Mouse (Mus musculus): Measurements from ENCODE around the gene Agrp. TPM values are rescaled to one million over a fixed set of nuclear protein-coding genes. Genes with fewer than 3 reads are reported as not detected.

Agrp gene
- polyA plus RNA-seq, 1 experiment: 1.7 TPM

- Histone ChIP-seq H3K4me3 (replicated peaks; ENCODE audit: extremely low read depth, low read depth, low read length) (no peak overlapping the region), H3K4me1 (ENCODE audit: control insufficient read depth, insufficient read depth, low read length) (peaks cover 7% of the 10 kb centered on the region; the same call in 1 of the 2 replicates)
- no peak for DNase-seq
- WGBS: 44% methylated on average over 3 of the region's 3 CpGs
- TF ChIP-seq POLR2A (IDR thresholded peaks at IDR 0.05; ENCODE audit: borderline replicate concordance, extremely low read depth, low read depth, low read length): no peak
Observed at GRCm38 (mm10) chr8:105624401-105624800, 12.8 kb downstream of the Agrp start.

- 56% methylated on average over 7 of the region's 7 CpGs for WGBS
- no peak for TF ChIP-seq CTCF (IDR thresholded peaks at IDR 0.05; ENCODE audit: insufficient read depth, low read length)
- TF ChIP-seq POLR2A (IDR thresholded peaks at IDR 0.05; ENCODE audit: borderline replicate concordance, extremely low read depth, low read depth, low read length): no peak
- H3K4me1 ChIP-seq (ENCODE audit: control insufficient read depth, insufficient read depth, low read length): peaks cover 7% of the 10 kb centered on the region; the same call in 1 of the 2 replicates
- no peak overlapping the region for H3K4me3 ChIP-seq (replicated peaks; ENCODE audit: extremely low read depth, low read depth, low read length)
- DNase-seq: no peak
Observed at GRCm38 (mm10) chr8:105623679-105624245, 13.4 kb downstream of the Agrp start.

DNA sequence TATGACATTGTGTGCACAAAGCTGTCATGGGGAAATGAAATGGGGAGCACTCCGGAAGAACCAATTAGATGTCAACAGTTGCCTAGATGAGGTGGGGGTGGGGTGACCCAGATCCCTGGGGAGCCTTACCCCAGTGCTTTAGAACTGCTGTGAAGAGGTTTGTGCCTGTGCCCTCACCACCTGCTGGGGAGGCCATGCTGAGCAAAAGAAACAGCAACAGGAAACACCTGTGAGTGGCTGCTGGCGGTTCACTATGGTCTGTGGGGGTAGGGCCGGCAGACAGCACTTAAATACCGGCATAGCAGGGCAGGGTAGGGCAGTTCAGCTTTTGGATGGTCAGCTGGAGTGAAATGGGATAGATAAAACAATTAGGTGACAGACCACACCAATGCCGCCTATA lies 14.1 kb downstream of the Agrp start:
- 31% methylated on average over 5 of the region's 5 CpGs for WGBS
- TF ChIP-seq POLR2A (IDR thresholded peaks at IDR 0.05; ENCODE audit: borderline replicate concordance, extremely low read depth, low read depth, low read length) (no peak), CTCF (IDR thresholded peaks at IDR 0.05; ENCODE audit: insufficient read depth, low read length) (no peak)
- Histone ChIP-seq H3K4me3 (replicated peaks; ENCODE audit: extremely low read depth, low read depth, low read length) (no peak overlapping the region), H3K4me1 (ENCODE audit: control insufficient read depth, insufficient read depth, low read length) (peaks cover 7% of the 10 kb centered on the region; the same call in 1 of the 2 replicates)
- DNase-seq: no peak

- TF ChIP-seq POLR2A (IDR thresholded peaks at IDR 0.05; ENCODE audit: borderline replicate concordance, extremely low read depth, low read depth, low read length) (peak; percentile 42; the same call in 1 of the 2 replicates), CTCF (IDR thresholded peaks at IDR 0.05; ENCODE audit: insufficient read depth, low read length) (peak; percentile 97)
- H3K4me1 ChIP-seq (ENCODE audit: control insufficient read depth, insufficient read depth, low read length): peaks cover 7% of the 10 kb centered on the region; the same call in 1 of the 2 replicates
- 5% methylated on average over 8 of the region's 8 CpGs for WGBS
- DNase-seq: peak; percentile 92
- no peak overlapping the region for H3K4me3 ChIP-seq (replicated peaks; ENCODE audit: extremely low read depth, low read depth, low read length)
Observed at GRCm38 (mm10) chr8:105622421-105622920, 14.7 kb downstream of the Agrp start.

DNA sequence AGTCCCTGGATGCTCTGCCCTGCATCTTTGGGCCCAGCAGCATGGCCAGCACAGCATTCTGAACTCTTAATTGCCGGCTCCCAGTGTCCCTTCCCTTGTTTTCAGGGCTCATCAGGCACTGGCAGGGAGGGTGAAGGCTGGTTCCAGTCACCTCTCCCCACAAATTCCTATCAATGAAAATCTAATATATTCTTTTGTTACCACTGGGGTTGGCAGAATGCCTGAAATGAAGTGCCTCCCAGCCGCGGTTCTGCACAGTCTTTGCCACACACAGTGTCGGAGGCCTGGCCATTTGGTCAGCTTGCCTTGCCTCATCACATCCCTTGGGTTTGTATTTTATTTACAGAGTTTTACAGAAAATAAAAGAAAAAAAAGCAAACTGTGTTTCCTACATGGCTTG lies 15.4 kb downstream of the Agrp start:
- DNase-seq: no peak
- WGBS: 42% methylated on average over 4 of the region's 4 CpGs
- no peak for TF ChIP-seq POLR2A (IDR thresholded peaks at IDR 0.05; ENCODE audit: borderline replicate concordance, extremely low read depth, low read depth, low read length)
- no peak for TF ChIP-seq CTCF (IDR thresholded peaks at IDR 0.05; ENCODE audit: insufficient read depth, low read length)
- Histone ChIP-seq H3K4me3 (replicated peaks; ENCODE audit: extremely low read depth, low read depth, low read length) (no peak overlapping the region), H3K4me1 (ENCODE audit: control insufficient read depth, insufficient read depth, low read length) (peaks cover 7% of the 10 kb centered on the region; the same call in 1 of the 2 replicates)

GRCm38 (mm10) chr8:105620946-105621720 lies 16.1 kb downstream of the Agrp start:
- no peak for DNase-seq
- Histone ChIP-seq H3K4me3 (replicated peaks; ENCODE audit: extremely low read depth, low read depth, low read length) (no peak overlapping the region), H3K4me1 (ENCODE audit: control insufficient read depth, insufficient read depth, low read length) (peaks cover 7% of the 10 kb centered on the region; the same call in 1 of the 2 replicates)
- WGBS: 86% methylated on average over 21 of the region's 21 CpGs
- TF ChIP-seq POLR2A (IDR thresholded peaks at IDR 0.05; ENCODE audit: borderline replicate concordance, extremely low read depth, low read depth, low read length) (no peak), CTCF (IDR thresholded peaks at IDR 0.05; ENCODE audit: insufficient read depth, low read length) (no peak)

GRCm38 (mm10) chr8:105620211-105620610 lies 17.0 kb downstream of the Agrp start:
- Histone ChIP-seq H3K4me1 (ENCODE audit: control insufficient read depth, insufficient read depth, low read length) (peaks cover 7% of the 10 kb centered on the region; the same call in 1 of the 2 replicates), H3K4me3 (replicated peaks; ENCODE audit: extremely low read depth, low read depth, low read length) (no peak overlapping the region)
- WGBS: 76% methylated on average over 19 of the region's 19 CpGs
- DNase-seq: no peak
- TF ChIP-seq POLR2A (IDR thresholded peaks at IDR 0.05; ENCODE audit: borderline replicate concordance, extremely low read depth, low read depth, low read length) (no peak), CTCF (IDR thresholded peaks at IDR 0.05; ENCODE audit: insufficient read depth, low read length) (no peak)

- WGBS: 92% methylated on average over 19 of the region's 19 CpGs
- peaks cover 7% of the 10 kb centered on the region; the same call in 1 of the 2 replicates for H3K4me1 ChIP-seq (ENCODE audit: control insufficient read depth, insufficient read depth, low read length)
- H3K4me3 ChIP-seq (replicated peaks; ENCODE audit: extremely low read depth, low read depth, low read length): no peak overlapping the region
- TF ChIP-seq POLR2A (IDR thresholded peaks at IDR 0.05; ENCODE audit: borderline replicate concordance, extremely low read depth, low read depth, low read length) (no peak), CTCF (IDR thresholded peaks at IDR 0.05; ENCODE audit: insufficient read depth, low read length) (no peak)
- DNase-seq: no peak
Observed at GRCm38 (mm10) chr8:105618892-105619591, 18.2 kb downstream of the Agrp start.

DNA sequence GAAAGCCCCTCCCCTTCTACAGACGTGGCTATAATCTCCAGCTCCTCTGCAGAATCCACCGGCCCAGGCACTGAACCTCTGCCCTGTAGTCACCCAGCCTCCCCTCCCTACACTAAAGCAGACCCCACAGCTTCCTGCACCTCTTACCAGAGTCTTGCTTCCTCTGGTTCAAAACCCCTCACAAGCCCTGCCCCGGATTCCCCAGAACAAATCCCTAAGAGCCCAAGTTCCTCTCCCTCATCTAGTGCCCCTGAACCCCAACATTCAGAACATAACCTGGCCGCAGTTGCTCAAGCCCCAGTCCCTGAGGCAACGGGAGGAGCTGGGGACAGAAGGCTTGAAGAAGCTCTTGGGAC lies 18.9 kb downstream of the Agrp start:
- DNase-seq: no peak
- H3K4me3 ChIP-seq (replicated peaks; ENCODE audit: extremely low read depth, low read depth, low read length): no peak overlapping the region
- WGBS: 93% methylated on average over 5 of the region's 5 CpGs
- TF ChIP-seq POLR2A (IDR thresholded peaks at IDR 0.05; ENCODE audit: borderline replicate concordance, extremely low read depth, low read depth, low read length): no peak
- TF ChIP-seq CTCF (IDR thresholded peaks at IDR 0.05; ENCODE audit: insufficient read depth, low read length): no peak
- peaks cover 7% of the 10 kb centered on the region; the same call in 1 of the 2 replicates for H3K4me1 ChIP-seq (ENCODE audit: control insufficient read depth, insufficient read depth, low read length)

Data from lung, adult 2 months (tissue).